Mouse (Mus musculus): ENCODE results near the gene Fam222a. TPM values are rescaled to one million over a fixed set of nuclear protein-coding genes. Genes with fewer than 3 reads are reported as not detected.

The Fam222a gene
- polyA plus RNA-seq, 1 experiment from 2014 or later: 3.4 TPM

DNA sequence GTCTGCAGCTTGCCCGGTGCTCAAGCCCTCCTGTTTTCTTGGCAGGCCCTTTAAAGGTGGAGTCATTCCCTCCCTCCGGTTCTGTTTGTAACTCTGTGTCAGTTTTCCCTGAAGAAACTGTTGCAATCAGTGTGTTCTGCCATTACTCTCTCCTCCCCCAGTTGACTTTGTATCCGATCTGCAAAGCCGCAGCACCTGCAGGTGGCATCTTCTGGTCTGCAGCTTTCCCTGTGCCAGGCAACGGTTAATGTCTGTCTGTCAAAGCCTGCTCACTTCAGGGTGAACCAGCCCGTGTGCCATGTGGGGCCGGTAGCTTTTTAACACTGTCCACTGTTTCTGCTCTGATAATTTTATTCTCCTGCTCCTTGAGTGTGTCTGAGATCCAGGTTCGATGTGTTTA lies 29.4 kb downstream of the Fam222a start:
- Histone ChIP-seq H3K4me1 (peaks cover 43% of the 10 kb centered on the region), H3K9me3 (no peaks in the 10 kb centered on the region), H3K27me3 (no peaks in the 10 kb centered on the region), H3K4me2 (replicated peaks) (no peak overlapping the region), H3K4me3 (no peak overlapping the region), H3K27ac (0 out of 2 replicates have a peak overlapping the region, but pooled peaks have one; percentile 30), H3K9ac (0 out of 2 replicates have a peak overlapping the region, but pooled peaks have one; percentile 4), H3K36me3 (no peaks in the 10 kb centered on the region)
- ATAC-seq (ENCODE audit: insufficient number of reproducible peaks, insufficient read depth, low FRiP score, low TSS enrichment): no peak
- WGBS: 51% methylated on average over 8 of the region's 8 CpGs

GRCm38 (mm10) chr5:114597652-114598051 lies 29.8 kb downstream of the Fam222a start:
- no peak for ATAC-seq (ENCODE audit: insufficient number of reproducible peaks, insufficient read depth, low FRiP score, low TSS enrichment)
- Histone ChIP-seq H3K36me3 (no peaks in the 10 kb centered on the region), H3K4me2 (replicated peaks) (no peak overlapping the region), H3K27ac (no peak overlapping the region), H3K27me3 (no peaks in the 10 kb centered on the region), H3K9me3 (no peaks in the 10 kb centered on the region), H3K4me1 (peaks cover 39% of the 10 kb centered on the region), H3K9ac (no peak overlapping the region), H3K4me3 (no peak overlapping the region)
- 36% methylated on average over 6 of the region's 6 CpGs for WGBS

DNA sequence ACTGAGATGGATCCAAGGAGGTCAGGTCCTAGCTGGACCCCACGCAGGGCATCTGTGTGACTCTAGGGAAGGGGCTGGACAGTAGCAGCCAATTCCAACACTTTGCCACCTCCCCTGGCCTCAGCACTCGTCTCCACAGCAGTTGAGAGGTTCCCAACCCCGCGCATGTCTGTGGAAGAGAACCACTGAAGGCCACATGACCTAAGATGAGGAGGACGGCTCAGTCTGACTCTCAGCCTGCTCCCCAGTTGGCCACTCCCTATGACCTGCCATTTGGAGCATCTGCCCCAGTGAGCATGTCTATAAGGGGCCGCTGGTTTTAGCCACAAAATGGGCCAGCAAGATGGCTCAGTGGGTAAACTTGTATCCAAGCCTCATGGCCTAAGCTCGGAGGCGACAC lies 34.2 kb downstream of the Fam222a start:
- Histone ChIP-seq H3K9me3 (no peaks in the 10 kb centered on the region), H3K9ac (no peak overlapping the region), H3K4me1 (peaks cover 6% of the 10 kb centered on the region), H3K4me3 (no peak overlapping the region), H3K27me3 (no peaks in the 10 kb centered on the region), H3K36me3 (no peaks in the 10 kb centered on the region), H3K27ac (no peak overlapping the region), H3K4me2 (replicated peaks) (no peak overlapping the region)
- WGBS: 87% methylated on average over 8 of the region's 8 CpGs
- ATAC-seq (ENCODE audit: insufficient number of reproducible peaks, insufficient read depth, low FRiP score, low TSS enrichment): no peak

DNA sequence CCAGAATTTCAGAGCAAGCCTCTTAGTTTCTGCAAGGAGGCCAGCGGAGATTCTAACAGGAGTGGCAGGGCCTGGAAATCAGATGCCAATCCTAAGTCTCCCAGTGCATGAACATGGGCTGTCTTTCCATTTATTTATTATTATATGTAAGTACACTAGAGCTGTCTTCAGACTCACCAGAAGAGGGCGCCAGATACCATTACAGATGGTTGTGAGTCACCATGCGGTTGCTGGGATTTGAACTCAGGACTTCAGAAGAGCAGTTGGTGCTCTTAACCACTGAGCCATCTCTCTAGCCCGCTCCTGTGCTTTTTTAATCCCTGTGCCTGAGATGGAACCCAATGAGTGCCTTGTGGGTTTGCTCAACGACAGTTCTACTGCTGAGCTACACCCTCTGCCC lies 36.2 kb downstream of the Fam222a start:
- Histone ChIP-seq H3K9me3 (no peaks in the 10 kb centered on the region), H3K27ac (no peak overlapping the region), H3K4me1 (peaks cover 13% of the 10 kb centered on the region), H3K27me3 (no peaks in the 10 kb centered on the region), H3K36me3 (no peaks in the 10 kb centered on the region), H3K4me2 (replicated peaks) (no peak overlapping the region), H3K4me3 (no peak overlapping the region), H3K9ac (no peak overlapping the region)
- ATAC-seq (ENCODE audit: insufficient number of reproducible peaks, insufficient read depth, low FRiP score, low TSS enrichment): no peak
- 75% methylated on average over 5 of the region's 5 CpGs for WGBS

DNA sequence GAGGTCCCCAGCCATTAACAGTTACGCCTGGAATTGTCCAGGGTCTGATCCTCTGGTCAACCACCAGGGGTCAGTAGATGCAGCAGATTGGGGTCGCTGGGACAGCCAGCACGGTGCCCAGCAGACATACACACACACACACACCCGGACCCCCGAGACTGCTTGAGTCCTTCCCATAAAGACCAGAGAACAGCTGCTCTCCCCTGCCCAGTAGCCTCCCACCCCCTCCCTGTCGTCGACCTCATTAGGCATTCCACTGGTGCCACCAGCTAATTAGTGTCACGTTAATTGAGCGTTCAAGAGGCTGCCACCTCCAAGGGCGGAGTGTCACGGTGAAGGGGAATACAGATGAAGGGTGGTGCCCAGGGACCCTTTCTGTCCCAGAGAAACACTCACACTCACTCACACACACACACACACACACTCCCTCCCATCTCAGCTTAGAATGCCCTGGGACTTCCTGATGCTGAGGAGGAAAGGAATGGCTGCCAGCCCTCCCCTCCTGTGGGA lies 37.0 kb downstream of the Fam222a start:
- ATAC-seq (ENCODE audit: insufficient number of reproducible peaks, insufficient read depth, low FRiP score, low TSS enrichment): no peak
- no peaks in the 10 kb centered on the region for H3K9me3 ChIP-seq
- 30% methylated on average over 11 of the region's 11 CpGs for WGBS
- H3K27me3 ChIP-seq: no peaks in the 10 kb centered on the region
- no peaks in the 10 kb centered on the region for H3K36me3 ChIP-seq
- peaks cover 18% of the 10 kb centered on the region for H3K4me1 ChIP-seq
- H3K9ac ChIP-seq: no peak overlapping the region
- no peak overlapping the region for H3K4me3 ChIP-seq
- H3K4me2 ChIP-seq (replicated peaks): no peak overlapping the region
- H3K27ac ChIP-seq: no peak overlapping the region

DNA sequence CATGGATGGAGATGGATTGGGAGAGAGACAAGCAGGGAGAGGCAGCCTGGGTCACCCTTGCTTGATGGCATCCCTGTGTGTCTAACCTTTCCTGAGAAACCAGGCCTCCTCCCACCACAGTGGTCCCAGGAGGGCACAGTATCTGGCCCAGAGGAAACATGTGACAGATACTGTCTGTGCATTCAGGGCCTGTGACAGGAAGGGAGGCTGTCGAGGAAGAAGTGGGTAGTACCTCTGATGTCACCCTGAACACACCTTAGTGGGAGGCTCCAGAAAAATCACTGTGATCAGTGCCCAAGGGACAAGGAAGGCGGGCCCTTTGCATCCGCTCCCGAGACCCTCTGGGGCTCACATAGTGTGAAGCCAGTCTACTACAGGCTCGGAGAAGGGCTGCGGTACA lies 38.2 kb downstream of the Fam222a start:
- Histone ChIP-seq H3K36me3 (no peaks in the 10 kb centered on the region), H3K27me3 (peaks cover 4% of the 10 kb centered on the region; the same call in 1 of the 2 replicates), H3K9ac (no peak overlapping the region), H3K27ac (no peak overlapping the region), H3K4me1 (peaks cover 18% of the 10 kb centered on the region), H3K4me3 (no peak overlapping the region), H3K9me3 (no peaks in the 10 kb centered on the region), H3K4me2 (replicated peaks) (no peak overlapping the region)
- WGBS: 80% methylated on average over 6 of the region's 6 CpGs
- no peak for ATAC-seq (ENCODE audit: insufficient number of reproducible peaks, insufficient read depth, low FRiP score, low TSS enrichment)

DNA sequence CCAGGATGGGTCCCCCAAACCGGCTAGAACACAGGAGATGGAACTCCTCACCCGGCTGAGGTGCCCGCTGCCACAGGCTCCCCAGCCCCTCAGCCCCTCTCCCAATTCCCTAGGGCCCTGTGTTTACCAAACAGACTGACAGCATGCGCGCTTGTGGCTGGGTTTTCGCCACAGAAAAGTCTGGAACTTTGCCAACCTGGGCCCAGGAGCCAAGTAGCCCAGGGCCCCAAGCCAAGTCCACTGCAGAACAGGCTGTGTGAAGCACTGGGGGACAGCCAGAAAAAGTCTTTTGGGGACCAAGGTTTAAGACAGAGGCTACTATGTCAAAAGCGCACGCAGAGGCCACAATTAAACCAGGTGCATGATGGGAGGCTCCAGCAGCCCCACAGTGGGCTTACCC lies 39.8 kb downstream of the Fam222a start:
- Histone ChIP-seq H3K9ac (no peak overlapping the region), H3K4me3 (no peak overlapping the region), H3K4me1 (peaks cover 19% of the 10 kb centered on the region), H3K9me3 (no peaks in the 10 kb centered on the region), H3K36me3 (0 out of 2 replicates have a peak, but pooled peaks cover 8% of the 10 kb centered on the region), H3K27ac (no peak overlapping the region), H3K27me3 (peaks cover 4% of the 10 kb centered on the region), H3K4me2 (replicated peaks) (no peak overlapping the region)
- ATAC-seq (ENCODE audit: insufficient number of reproducible peaks, insufficient read depth, low FRiP score, low TSS enrichment): no peak
- 73% methylated on average over 8 of the region's 8 CpGs for WGBS

DNA sequence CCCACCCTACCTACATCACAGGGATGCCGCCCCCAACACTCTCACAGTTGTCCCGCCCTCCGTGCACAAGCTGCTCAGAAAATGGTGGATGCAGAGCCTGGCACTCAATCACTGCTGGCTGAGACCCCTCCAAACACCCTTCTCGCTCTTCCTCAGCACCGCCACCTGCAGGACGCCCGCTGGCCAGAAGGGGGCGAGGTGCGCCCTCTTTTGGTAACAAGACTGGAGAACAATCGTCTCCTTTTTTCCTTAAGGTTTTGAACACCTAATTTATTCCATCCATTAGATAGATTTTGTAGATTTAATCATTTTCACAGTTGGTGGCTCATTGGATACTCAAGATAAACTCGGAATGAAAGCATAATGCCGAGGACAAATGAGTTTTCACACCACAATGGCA lies 40.7 kb downstream of the Fam222a start:
- no peak overlapping the region for H3K27ac ChIP-seq
- WGBS: 4% methylated on average over 12 of the region's 12 CpGs
- no peak overlapping the region; the same call in 1 of the 2 replicates for H3K4me2 ChIP-seq (replicated peaks)
- peaks cover 25% of the 10 kb centered on the region for H3K4me1 ChIP-seq
- no peak for ATAC-seq (ENCODE audit: insufficient number of reproducible peaks, insufficient read depth, low FRiP score, low TSS enrichment)
- peaks cover 4% of the 10 kb centered on the region for H3K27me3 ChIP-seq
- H3K4me3 ChIP-seq: no peak overlapping the region
- no peak overlapping the region for H3K9ac ChIP-seq
- H3K9me3 ChIP-seq: no peaks in the 10 kb centered on the region
- H3K36me3 ChIP-seq: 0 out of 2 replicates have a peak, but pooled peaks cover 8% of the 10 kb centered on the region

- no peak overlapping the region for H3K4me2 ChIP-seq (replicated peaks)
- H3K36me3 ChIP-seq: 0 out of 2 replicates have a peak, but pooled peaks cover 8% of the 10 kb centered on the region
- H3K9ac ChIP-seq: no peak overlapping the region
- H3K27me3 ChIP-seq: peaks cover 4% of the 10 kb centered on the region
- H3K9me3 ChIP-seq: no peaks in the 10 kb centered on the region
- ATAC-seq (ENCODE audit: insufficient number of reproducible peaks, insufficient read depth, low FRiP score, low TSS enrichment): no peak
- peaks cover 25% of the 10 kb centered on the region for H3K4me1 ChIP-seq
- no peak overlapping the region for H3K27ac ChIP-seq
- no peak overlapping the region for H3K4me3 ChIP-seq
- WGBS: 90% methylated on average over 8 of the region's 10 CpGs
These were observed 43.4 kb downstream of the Fam222a start for GRCm38 (mm10) chr5:114611256-114611655.

- no peaks in the 10 kb centered on the region for H3K9me3 ChIP-seq
- H3K36me3 ChIP-seq: 0 out of 2 replicates have a peak, but pooled peaks cover 8% of the 10 kb centered on the region
- H3K4me1 ChIP-seq: peaks cover 25% of the 10 kb centered on the region
- peaks cover 4% of the 10 kb centered on the region for H3K27me3 ChIP-seq
- no peak overlapping the region for H3K4me3 ChIP-seq
- no peak for ATAC-seq (ENCODE audit: insufficient number of reproducible peaks, insufficient read depth, low FRiP score, low TSS enrichment)
- WGBS: 62% methylated on average over 23 of the region's 25 CpGs
- no peak overlapping the region for H3K4me2 ChIP-seq (replicated peaks)
- no peak overlapping the region for H3K9ac ChIP-seq
- no peak overlapping the region for H3K27ac ChIP-seq
These were observed 44.3 kb downstream of the Fam222a start for GRCm38 (mm10) chr5:114611968-114612608.

- Histone ChIP-seq H3K9ac (no peak overlapping the region), H3K27me3 (peaks cover 4% of the 10 kb centered on the region), H3K4me1 (peaks cover 7% of the 10 kb centered on the region; the same call in 1 of the 2 replicates), H3K27ac (no peak overlapping the region), H3K9me3 (no peaks in the 10 kb centered on the region), H3K4me3 (no peak overlapping the region), H3K36me3 (0 out of 2 replicates have a peak, but pooled peaks cover 8% of the 10 kb centered on the region), H3K4me2 (replicated peaks) (no peak overlapping the region)
- no peak for ATAC-seq (ENCODE audit: insufficient number of reproducible peaks, insufficient read depth, low FRiP score, low TSS enrichment)
- 59% methylated on average over 7 of the region's 7 CpGs for WGBS
These were observed 47.0 kb downstream of the Fam222a start for GRCm38 (mm10) chr5:114614863-114615262.

DNA sequence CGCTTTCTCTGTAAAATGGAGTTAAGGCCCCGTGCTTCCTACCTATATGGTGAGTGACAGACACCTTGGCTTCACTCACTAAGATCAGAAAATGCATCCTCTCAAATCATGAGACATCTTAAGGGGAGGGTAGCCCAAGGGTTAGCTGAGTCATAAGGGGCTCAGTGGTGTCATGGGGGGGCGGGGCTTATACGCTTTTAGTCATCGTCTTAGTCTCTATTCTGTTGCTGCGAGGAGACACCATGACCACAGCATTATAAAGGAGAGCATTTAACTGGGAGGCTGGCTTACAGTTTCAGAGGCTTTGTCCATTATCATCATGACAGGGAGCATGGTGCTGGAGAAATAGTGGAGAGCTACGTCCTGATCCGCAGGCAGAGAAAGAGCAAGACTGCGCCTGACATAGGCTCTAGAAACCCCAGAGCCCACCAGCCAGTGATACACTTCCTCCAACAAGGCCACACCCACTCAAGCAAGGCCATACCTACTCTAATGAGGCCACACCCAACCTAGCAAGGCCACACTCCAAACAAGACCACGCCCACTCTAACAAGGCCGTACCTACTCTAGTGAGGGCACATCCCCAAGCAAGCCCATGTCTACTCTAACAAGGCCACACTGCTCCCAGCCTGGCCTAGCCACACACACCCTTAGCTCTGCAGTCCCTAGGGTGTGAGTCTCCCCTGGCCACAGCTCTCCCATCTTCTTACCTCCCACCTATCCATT lies 48.7 kb downstream of the Fam222a start:
- Histone ChIP-seq H3K9me3 (no peaks in the 10 kb centered on the region), H3K36me3 (0 out of 2 replicates have a peak, but pooled peaks cover 5% of the 10 kb centered on the region), H3K4me1 (peaks cover 7% of the 10 kb centered on the region; the same call in 1 of the 2 replicates), H3K27ac (no peak overlapping the region), H3K4me3 (no peak overlapping the region), H3K9ac (no peak overlapping the region), H3K27me3 (no peaks in the 10 kb centered on the region), H3K4me2 (replicated peaks) (no peak overlapping the region)
- WGBS: 86% methylated on average over 11 of the region's 11 CpGs
- ATAC-seq (ENCODE audit: insufficient number of reproducible peaks, insufficient read depth, low FRiP score, low TSS enrichment): no peak

Data from embryonic facial prominence, embryonic 12.5 days (tissue).